8 mouse cellular contexts compared by ENCODE assay signal in the genomic region with DNA sequence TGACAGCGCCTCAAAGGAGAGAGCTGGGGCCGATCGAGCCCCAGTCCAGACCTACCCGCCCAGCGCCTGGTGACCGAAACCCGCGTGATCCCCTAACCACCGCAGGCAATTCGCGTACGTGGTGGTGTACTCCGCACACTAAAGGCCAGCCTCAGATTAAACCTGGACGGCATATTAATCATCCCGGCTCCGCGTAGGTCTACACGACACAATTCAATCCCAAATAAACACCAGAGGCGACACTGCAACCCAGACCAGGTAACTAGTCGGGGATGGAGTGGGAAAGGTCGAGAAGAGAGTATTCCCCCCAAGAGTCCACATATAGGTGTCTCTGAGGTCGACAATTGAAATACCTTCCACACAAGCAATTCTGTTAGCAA.
A peak's percentile ranks its signal among the peaks of the same experiment; 100 is the strongest.
DNase-seq lines count a peak whose midpoint lies in the region; ATAC-seq and TF ChIP-seq lines count a peak whose summit lies in the region.

No protein-coding gene starts in this region.

- DNase-seq in heart, adult 2 months = no peak
- DNase-seq in heart, postnatal 10 days = no peak
- DNase-seq in testis, postnatal 10 days (ENCODE audit: low spot score) = no peak
- DNase-seq in liver, embryonic 11.5 days (ENCODE audit: low spot score) = no peak
- no peak for DNase-seq in stomach, postnatal 0 days (ENCODE audit: low spot score)
- DNase-seq in gastrocnemius, adult 8-10 months (ENCODE audit: low spot score in 2 of 2) = no peak
- DNase-seq in left cerebral cortex, postnatal 14 days (ENCODE audit: low spot score in 2 of 2) = no peak

- H3K9me3 ChIP-seq in liver, embryonic 11.5 days (ENCODE audit: control insufficient read depth, low read length) = no peaks in the 10 kb centered on the region
- no peaks in the 10 kb centered on the region for H3K9me3 ChIP-seq in stomach, postnatal 0 days (ENCODE audit: control insufficient read depth, low read length)

- H3K36me3 ChIP-seq in heart, adult 2 months (ENCODE audit: control insufficient read depth, insufficient read depth, low read length) = no peaks in the 10 kb centered on the region; the same call in 1 of the 2 replicates
- no peaks in the 10 kb centered on the region for H3K36me3 ChIP-seq in testis, adult 2 months (ENCODE audit: control insufficient read depth, insufficient read depth, low read length)
- no peaks in the 10 kb centered on the region for H3K36me3 ChIP-seq in liver, embryonic 11.5 days (ENCODE audit: control insufficient read depth, insufficient read depth, low read length)
- no peaks in the 10 kb centered on the region for H3K36me3 ChIP-seq in stomach, postnatal 0 days (ENCODE audit: control insufficient read depth, insufficient read depth, low read length)

- peak overlapping the region; percentile 73 for H3K9ac ChIP-seq in heart, adult 2 months (ENCODE audit: low read depth, low read length)
- H3K9ac ChIP-seq in liver, embryonic 11.5 days (ENCODE audit: low read depth, low read length) = peak overlapping the region; percentile 76
- H3K9ac ChIP-seq in stomach, postnatal 0 days (ENCODE audit: low read length) = peak overlapping the region; percentile 78

- TF ChIP-seq POLR2A in heart, adult 2 months (IDR thresholded peaks at IDR 0.05; ENCODE audit: insufficient read depth, low read depth, low read length) = no peak
- no peak for TF ChIP-seq POLR2A in testis, adult 2 months (IDR thresholded peaks at IDR 0.05; ENCODE audit: control insufficient read depth, low read depth, low read length)

- no peak for TF ChIP-seq CTCF in heart, adult 2 months (IDR thresholded peaks at IDR 0.05)
- TF ChIP-seq CTCF in testis, adult 2 months (IDR thresholded peaks at IDR 0.05; ENCODE audit: control insufficient read depth, insufficient read depth, insufficient replicate concordance, low read depth, low read length) = no peak
- no peak for TF ChIP-seq CTCF in stomach, postnatal 0 days (IDR thresholded peaks at IDR 0.05; ENCODE audit: low read depth)

- H3K27me3 ChIP-seq in heart, adult 2 months (ENCODE audit: control insufficient read depth, insufficient read depth, low read length) = no peaks in the 10 kb centered on the region
- no peaks in the 10 kb centered on the region for H3K27me3 ChIP-seq in testis, adult 2 months (ENCODE audit: control insufficient read depth, insufficient read depth, low read length)
- peaks cover 83% of the 10 kb centered on the region for H3K27me3 ChIP-seq in liver, embryonic 11.5 days (replicated peaks; ENCODE audit: control insufficient read depth, insufficient read depth, low read length)
- H3K27me3 ChIP-seq in stomach, postnatal 0 days (ENCODE audit: control insufficient read depth, insufficient read depth, low read length) = no peaks in the 10 kb centered on the region

- intact Hi-C loops in heart, adult 2 months (cut with DNase I) = no loop called here
- intact Hi-C loops in heart, postnatal 10 days (cut with DNase I) = loop anchor here (5.0 kb wide), 1 partner anchor 70 kb away; no protein-coding TSS in a partner anchor
- intact Hi-C loops in left cerebral cortex, postnatal 14 days (cut with DNase I) = loop anchor here (5.0 kb wide), 4 partner anchors 60 to 450 kb away; no protein-coding TSS in a partner anchor

- TF ChIP-seq EP300 in heart, adult 2 months (IDR thresholded peaks at IDR 0.05; ENCODE audit: insufficient read depth, low read depth, low read length) = no peak
- no peak for TF ChIP-seq EP300 in stomach, postnatal 0 days (optimal IDR thresholded peaks at IDR 0.05)

- peak overlapping the region; percentile 42 for H3K27ac ChIP-seq in heart, adult 2 months
- no peak overlapping the region for H3K27ac ChIP-seq in testis, adult 2 months (ENCODE audit: control insufficient read depth, insufficient read depth, low read depth, low read length)
- peak overlapping the region; percentile 30; the same call in 1 of the 2 replicates for H3K27ac ChIP-seq in liver, embryonic 11.5 days (ENCODE audit: low read depth, low read length)
- peak overlapping the region; percentile 71; the same call in 1 of the 2 replicates for H3K27ac ChIP-seq in stomach, postnatal 0 days (replicated peaks)

- peaks cover 3% of the 10 kb centered on the region for H3K4me1 ChIP-seq in heart, adult 2 months (ENCODE audit: control insufficient read depth, insufficient read depth, low read length)
- peaks cover 20% of the 10 kb centered on the region for H3K4me1 ChIP-seq in testis, adult 2 months (ENCODE audit: control insufficient read depth, insufficient read depth, low read length)
- H3K4me1 ChIP-seq in liver, embryonic 11.5 days (replicated peaks; ENCODE audit: control insufficient read depth, insufficient read depth, low read length) = peaks cover 4% of the 10 kb centered on the region
- no peaks in the 10 kb centered on the region for H3K4me1 ChIP-seq in stomach, postnatal 0 days (replicated peaks; ENCODE audit: control insufficient read depth, insufficient read depth)

- H3K79me2 ChIP-seq in heart, adult 2 months (replicated peaks; ENCODE audit: control insufficient read depth, insufficient read depth, low read length) = peaks cover 1% of the 10 kb centered on the region; the same call in 1 of the 2 replicates

- H3K4me2 ChIP-seq in liver, embryonic 11.5 days = peak overlapping the region; percentile 85
- peak overlapping the region; percentile 74 for H3K4me2 ChIP-seq in stomach, postnatal 0 days (replicated peaks; ENCODE audit: low read depth)

- H3K4me3 ChIP-seq in heart, adult 2 months = peak overlapping the region; percentile 69
- H3K4me3 ChIP-seq in testis, adult 2 months (ENCODE audit: control insufficient read depth, low read depth, low read length) = peak overlapping the region; percentile 85
- peak overlapping the region; percentile 74 for H3K4me3 ChIP-seq in liver, embryonic 11.5 days (ENCODE audit: low read depth, low read length)
- peak overlapping the region; percentile 53 for H3K4me3 ChIP-seq in stomach, postnatal 0 days (ENCODE audit: low read depth, low read length)

- no peak for ATAC-seq in liver, embryonic 11.5 days (replicated peaks; ENCODE audit: low FRiP score)
- no peak for ATAC-seq in stomach, postnatal 0 days (ENCODE audit: low FRiP score, low TSS enrichment)

- 5% methylated on average over 22 of the region's 22 CpGs for WGBS in heart, adult 2 months
- WGBS in liver, embryonic 11.5 days = 3% methylated on average over 21 of the region's 22 CpGs
- 6% methylated on average over 22 of the region's 22 CpGs for WGBS in stomach, postnatal 0 days
